Mouse (Mus musculus) left cerebral cortex, postnatal 4 days (tissue): ENCODE measurements around the gene Gabbr1. TPM values are rescaled to one million over a fixed set of nuclear protein-coding genes. Genes with fewer than 3 reads are reported as not detected.

Experiments used
- DNase-seq: peaks from one replicate; pipeline ENCODE4 v3.0.0-alpha.2; 2022
- intact Hi-C: fragments of 180-260 bp; cut with DNase I; formaldehyde crosslinking; loops from one replicate; pipeline ENCODE4 v1.15.1; 2025
- total RNA-seq, 2 experiments: library from RNA; stranded (reverse); gene quantifications; 2 replicates each; pipeline ENCODE4 v1.2.3; 2021

Gabbr1 gene
- total RNA-seq, 2 experiments from 2014 or later = 430 to 482 TPM

DNA sequence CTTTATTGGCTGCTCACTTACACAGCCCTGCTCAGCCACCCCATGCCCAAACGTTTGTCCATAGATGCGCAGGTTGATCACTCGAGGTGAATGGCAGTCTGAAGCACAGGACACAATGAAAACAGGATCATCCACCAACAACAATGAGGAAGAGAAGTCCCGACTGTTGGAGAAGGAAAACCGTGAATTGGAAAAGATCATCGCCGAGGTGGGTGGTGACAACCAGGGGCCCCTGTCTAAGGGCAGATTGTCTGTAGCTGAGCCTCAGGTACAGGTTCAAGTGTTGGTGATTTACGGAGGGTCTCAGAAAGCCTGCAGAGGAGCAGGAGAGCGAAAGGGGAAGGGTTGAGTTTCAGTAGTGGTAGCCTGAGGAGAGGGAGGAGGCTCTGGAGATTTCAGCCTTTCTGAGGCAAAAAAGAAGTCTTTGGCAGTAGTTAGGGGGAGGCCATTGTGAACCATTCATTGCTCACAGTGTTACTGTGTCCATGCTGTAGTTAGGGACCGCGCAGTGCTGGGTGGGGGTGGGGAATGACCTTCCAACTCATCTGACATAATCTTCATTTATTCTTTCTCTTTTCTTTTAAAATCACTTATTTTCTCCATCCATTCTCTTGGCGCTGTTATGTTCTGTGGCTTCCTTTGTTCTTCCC, 26.4 kb downstream of the Gabbr1 start:
- intact Hi-C loops = no loop called here
- DNase-seq = no peak

DNA sequence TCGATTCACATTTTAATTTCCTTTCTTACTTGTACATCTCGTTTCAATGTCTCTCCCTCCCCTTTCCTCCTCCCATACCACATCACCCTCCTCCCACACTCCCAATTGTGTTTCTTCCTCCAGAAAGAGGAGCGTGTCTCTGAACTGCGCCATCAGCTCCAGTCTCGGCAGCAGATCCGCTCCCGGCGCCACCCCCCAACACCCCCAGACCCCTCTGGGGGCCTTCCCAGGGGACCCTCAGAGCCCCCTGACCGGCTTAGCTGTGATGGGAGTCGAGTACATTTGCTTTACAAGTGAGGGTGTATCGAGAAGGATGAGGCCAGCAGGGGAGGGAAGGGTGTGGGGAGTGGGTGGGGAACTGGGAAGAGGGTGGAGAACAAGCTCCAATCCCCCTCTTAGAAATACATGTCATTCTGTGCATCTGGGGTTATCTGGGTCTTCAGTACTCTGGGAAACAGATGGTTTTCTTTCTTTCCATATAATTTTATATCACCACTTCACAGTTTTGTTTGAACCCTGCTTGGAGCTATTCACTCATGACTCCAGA, 27.0 kb downstream of the Gabbr1 start:
- no peak for DNase-seq
- intact Hi-C loops = no loop called here

DNA sequence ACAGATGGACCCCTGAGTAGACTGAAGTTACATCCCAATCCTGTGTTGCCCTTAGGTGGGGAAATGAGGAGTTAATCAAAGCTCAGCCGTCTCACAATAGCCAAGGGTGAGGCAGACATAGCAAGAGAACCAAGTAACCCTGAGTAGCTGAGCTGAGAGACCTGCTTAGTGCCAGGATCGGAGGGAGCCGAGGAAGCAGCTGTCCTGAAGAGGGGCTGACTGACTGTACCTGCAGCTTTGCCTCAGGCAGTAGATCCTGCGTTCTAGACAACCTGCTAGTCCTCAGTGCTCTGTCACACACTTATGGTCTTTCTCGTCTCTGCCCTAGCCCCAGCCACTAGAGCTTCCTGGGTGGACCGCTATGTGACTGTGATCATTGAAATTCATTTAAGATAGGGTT, 29.4 kb downstream of the Gabbr1 start:
- intact Hi-C loops = no loop called here
- DNase-seq = no peak

DNA sequence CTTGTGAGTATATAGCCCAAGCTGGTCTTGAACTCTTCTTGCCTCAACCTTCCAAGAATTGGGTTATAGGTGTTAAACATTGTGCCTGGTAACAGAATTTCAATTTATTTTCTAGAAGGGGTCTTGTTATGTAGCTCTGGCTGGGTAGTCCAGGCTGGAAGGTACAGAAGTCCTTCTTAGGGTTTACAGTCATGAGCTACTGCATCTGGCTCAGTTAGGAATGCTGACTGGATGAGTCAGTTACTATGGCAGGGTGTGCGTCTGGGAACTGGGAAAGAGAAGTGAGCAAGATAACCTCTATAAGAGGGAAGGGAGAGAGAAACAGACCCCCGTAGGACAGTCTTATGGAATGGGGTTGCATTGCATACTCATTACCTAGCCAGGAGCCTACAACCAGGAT, 30.0 kb downstream of the Gabbr1 start:
- DNase-seq = no peak
- intact Hi-C loops = no loop called here

DNA sequence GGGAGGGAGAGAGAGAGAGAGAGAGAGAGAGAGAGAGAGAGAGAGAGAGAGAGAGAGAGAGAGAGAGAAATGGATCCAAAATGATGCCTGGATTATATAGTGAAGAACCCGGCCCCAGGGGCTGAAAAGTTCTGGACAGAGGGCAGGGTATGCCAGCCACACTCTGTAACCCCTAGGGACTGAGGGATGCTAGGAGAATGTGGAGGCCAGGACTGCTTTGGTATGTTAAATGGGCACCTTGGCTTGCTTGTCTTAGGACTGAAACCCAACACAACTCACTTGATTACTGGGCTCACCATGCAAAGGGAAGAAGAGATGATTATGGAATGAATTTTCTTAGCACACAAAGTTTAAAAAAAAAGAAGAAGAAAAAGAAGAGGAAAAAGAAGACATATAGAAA, 32.4 kb downstream of the Gabbr1 start:
- intact Hi-C loops = no loop called here
- no peak for DNase-seq

DNA sequence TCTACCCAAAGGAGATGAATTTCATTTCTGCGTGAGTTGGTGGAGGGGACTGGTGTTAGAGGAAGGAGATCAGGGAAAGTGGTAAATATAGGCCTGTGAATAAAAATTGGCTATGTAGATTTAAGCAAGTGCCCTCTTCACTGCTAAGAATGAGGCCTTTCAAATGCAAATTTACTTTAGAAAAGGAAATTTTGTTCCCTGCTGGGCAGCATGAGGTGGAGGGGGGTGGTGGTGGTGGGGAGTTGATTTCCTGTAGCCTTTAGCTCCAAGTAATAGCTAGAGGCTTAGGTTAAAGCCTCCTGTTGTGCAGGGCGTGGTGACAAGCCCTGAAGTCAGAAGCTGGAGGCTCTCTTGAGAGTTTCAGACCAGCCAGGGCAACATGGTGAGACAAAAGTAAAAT, 33.2 kb downstream of the Gabbr1 start:
- intact Hi-C loops = no loop called here
- no peak for DNase-seq

DNA sequence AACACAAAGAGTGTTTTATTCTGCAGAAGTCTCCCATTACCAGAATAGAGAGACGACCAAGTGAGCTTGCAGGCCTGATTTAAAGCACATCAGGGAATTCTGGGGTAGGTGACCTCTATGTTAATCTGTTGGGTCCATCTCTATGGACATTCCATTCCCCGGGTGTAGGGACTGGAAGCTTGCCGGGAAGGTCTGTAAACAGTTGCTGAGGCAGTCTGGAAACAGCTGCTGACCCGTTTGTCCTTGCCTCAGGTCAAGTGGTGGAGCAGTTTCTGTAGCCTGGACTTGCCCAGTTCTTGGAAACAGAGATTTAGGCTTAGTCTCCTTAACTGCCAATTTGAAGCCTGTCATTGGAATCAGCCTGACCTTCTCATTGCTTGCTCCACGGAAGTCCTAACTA, 34.4 kb downstream of the Gabbr1 start:
- intact Hi-C loops = no loop called here
- no peak for DNase-seq

DNA sequence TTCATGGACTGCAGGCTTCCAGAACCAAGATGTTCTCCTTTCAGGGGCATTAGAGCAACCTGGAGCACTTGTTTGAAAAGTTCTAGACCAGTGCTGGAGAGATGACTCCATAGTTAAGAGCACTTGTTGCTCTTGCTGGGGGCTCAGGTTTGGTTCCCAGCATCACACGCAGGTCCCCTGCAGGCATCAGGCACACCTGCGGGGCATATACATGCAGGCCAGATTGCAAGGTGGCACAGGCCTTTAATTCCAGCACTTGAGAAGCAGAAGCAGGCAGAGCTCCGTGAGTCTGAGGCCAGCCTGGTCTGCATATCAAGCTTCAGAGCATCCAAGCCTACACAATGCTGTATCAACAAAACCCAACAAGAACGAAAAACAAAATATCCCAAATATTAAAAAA, 35.9 kb downstream of the Gabbr1 start:
- intact Hi-C loops = loop anchor here (2.0 kb wide), 1 partner anchor 121 kb away; no protein-coding TSS in a partner anchor
- no peak for DNase-seq

DNA sequence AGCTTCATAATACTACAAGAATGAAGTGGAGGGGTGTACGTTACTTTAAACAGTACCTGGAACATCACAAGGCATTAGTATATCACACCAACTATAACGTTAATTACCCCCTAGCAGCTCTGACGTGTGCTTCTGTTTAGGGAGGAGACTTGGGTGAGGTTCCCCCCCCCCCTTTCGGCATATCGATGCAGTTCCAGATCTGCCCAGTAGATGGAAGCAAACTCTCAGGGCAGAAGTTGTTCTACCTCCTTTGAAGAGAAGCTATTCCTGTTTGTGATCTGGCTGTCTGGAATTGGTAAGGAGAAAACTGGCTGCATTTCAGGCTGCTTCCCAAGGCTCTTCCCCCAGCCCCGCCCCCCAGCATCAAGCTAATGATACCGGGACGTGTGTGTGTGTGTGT, 37.6 kb downstream of the Gabbr1 start:
- DNase-seq = peak; percentile 65
- intact Hi-C loops = loop anchor here (2.0 kb wide), 1 partner anchor 119 kb away; no protein-coding TSS in a partner anchor

DNA sequence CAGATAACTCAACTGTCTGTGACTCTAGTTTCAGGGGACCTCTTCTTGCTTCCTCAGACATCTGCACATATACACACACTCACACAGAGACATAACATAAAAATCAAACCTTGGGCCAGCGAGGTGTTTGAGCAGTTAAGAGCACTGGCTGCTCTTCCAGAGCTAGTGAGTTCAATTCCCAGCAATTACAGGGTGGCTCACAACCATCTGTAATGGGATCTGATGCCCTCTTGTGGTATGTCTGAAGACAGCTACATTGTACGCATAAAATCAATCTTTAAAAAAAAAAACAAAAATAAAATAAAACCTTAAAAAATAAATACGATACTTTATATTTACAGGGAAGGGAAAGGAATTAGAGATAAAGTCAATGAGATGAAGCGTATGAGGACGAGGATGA, 38.9 kb downstream of the Gabbr1 start:
- intact Hi-C loops = no loop called here
- DNase-seq = no peak

DNA sequence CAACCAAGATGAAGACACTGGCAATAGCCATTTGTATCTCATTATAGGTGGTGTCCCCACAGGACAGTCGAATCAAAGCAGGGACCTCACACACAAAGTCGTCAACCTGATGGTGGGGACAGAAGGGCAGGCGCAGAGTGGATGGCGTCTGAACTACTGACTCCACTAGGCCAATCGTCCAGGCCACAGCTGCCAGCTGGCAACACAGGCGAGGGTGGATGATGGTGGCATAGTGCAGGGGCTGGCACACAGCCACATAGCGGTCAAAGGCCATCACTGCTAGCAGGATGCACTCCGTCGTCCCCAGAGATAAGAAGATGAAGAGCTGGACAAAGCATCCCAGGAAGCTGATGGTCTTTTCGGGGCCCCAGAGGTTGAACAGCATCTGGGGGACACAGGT, 39.8 kb downstream of the Gabbr1 start:
- peak; percentile 70 for DNase-seq
- intact Hi-C loops = no loop called here

DNA sequence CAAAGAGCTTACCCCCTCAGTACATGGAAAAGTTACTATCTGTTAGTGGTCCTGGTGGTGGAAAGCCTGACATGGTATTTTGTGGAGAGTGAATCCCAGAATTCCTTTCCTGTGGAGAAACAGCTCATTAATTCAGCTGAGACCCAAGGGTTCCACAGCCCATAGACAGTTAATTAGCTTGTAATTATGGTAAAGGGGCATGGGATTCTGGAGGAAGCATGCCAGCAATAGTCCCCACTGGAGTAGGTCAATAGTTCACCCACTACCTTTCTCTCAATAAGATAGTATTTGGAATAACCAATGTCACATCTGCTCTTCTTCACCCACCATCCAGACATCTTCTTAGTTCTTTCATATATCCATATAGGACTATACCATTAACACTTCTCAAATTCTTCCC, 42.6 kb downstream of the Gabbr1 start, which contains the start of gene Olfr90:
Olfr90 (minus strand) TSS at position 101 of the 400 bp plus-strand sequence.
- intact Hi-C loops = no loop called here
- no peak for DNase-seq

DNA sequence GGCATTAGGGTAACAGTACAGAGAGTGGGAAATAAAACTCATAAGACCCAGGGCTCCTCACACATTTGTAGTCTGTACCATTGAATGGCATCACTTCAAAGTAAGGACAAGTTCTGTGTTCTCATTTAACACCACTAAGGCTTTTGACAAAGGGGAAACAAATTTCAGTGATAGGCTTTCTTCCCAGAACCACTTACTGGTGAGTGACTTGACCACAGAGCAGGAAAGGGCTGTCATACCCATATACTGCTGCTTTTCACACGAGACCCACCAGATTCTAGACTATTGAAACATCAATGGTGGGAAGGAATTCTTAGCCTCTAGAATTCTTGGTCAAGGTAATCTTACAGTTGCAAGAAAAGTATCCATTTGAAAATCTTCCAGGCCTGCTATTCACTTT, 46.4 kb downstream of the Gabbr1 start:
- intact Hi-C loops = no loop called here
- DNase-seq = no peak

DNA sequence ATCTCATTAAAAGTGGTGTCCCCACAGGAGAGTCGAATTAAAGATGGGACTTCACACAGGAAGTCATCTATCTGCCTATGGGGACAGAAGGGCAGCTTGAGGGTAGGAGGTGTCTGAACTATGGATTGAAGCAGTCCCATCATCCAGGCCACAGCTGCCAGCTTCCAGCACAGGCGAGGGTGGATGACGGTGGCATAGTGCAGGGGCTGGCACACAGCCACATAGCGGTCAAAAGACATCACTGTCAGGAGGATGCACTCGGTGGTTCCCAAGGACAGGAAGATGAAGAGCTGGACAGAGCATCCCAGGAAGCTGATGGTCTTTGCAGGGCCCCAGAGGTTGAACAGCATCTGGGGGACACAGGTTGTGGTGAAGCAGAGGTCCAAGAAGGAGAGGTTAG, 47.5 kb downstream of the Gabbr1 start:
- DNase-seq = peak; percentile 83
- intact Hi-C loops = no loop called here

DNA sequence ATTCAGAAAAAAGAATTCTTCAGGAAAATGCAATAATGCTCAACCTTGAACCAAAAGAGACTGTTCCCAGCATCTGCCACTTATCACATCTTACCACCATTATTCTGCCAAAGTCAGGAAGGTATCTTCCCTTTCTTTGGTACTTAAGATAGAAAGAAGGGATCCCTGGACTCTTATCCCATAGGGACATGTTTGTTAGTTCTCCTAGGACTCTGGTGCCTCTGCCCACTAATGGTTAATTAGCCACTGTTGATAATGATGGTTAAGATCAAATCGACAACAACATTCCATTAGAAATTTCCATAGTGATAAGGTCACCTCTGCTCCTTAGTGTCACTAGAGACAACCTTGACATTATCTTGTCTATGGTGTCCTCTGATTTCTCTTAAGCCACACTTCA, 52.4 kb downstream of the Gabbr1 start, which contains the start of gene Olfr91:
Olfr91 (minus strand) TSS at position 101 of the 400 bp plus-strand sequence.
- intact Hi-C loops = no loop called here
- no peak for DNase-seq

DNA sequence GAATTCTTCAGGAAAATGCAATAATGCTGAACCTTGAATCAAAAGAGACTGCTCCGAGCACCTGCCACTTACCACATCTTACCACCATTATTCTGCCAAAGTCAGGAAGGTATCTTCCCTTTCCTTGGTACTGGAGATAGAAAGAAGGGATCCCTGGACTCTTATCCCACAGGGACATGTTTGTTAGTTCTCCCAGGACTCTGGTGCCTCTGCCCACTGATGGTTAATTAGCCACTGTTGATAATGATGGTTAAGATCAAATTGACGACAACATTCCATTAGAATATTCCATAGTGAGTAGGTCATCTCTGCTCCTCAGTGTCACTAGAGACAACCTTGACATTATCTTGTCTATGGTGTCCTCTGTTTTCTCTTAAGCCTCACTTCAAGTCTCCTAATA, 74.2 kb downstream of the Gabbr1 start, which contains the start of gene Olfr92:
Olfr92 (minus strand) TSS at position 101 of the 400 bp plus-strand sequence.
- DNase-seq = no peak
- intact Hi-C loops = no loop called here

Other genes starting within 250 kb of the Gabbr1 start
- gene H2-M10.6, start 233.8 kb upstream of the Gabbr1 start, total RNA-seq = not detected
- gene Trim26, start 208.8 kb upstream of the Gabbr1 start, total RNA-seq = 10 to 100 TPM; 33.4 to 36.8 TPM
- gene Trim15, start 178.8 kb upstream of the Gabbr1 start, total RNA-seq = not detected
- gene Trim10, start 176.4 kb upstream of the Gabbr1 start, total RNA-seq = not detected
- not detected for gene Trim40, start 155.8 kb upstream of the Gabbr1 start, total RNA-seq
- gene Trim31, start 147.8 kb upstream of the Gabbr1 start, total RNA-seq = not detected
- gene Rnf39, start 103.0 kb upstream of the Gabbr1 start, total RNA-seq = 1 to 10 TPM; 1.7 TPM
- 10 to 100 TPM; 81.7 to 91.9 TPM for gene Ppp1r11, start 94.2 kb upstream of the Gabbr1 start, total RNA-seq
- 10 to 100 TPM; 25.8 to 30.3 TPM for gene Znrd1, start 87.4 kb upstream of the Gabbr1 start, total RNA-seq
- 1 to 10 TPM; 2.3 to 4.5 TPM for gene Znrd1as, start 87.4 kb upstream of the Gabbr1 start, total RNA-seq
- gene 2410137M14Rik, start 64.7 kb upstream of the Gabbr1 start, total RNA-seq = 1 to 10 TPM in 1 of 2 experiments, not detected in 1; 1.1 TPM
- 1 to 10 TPM; 6.0 to 6.5 TPM for gene H2-M5, start 56.4 kb upstream of the Gabbr1 start, total RNA-seq
- gene Zfp57, start 44.8 kb upstream of the Gabbr1 start, total RNA-seq = 100 to 1,000 TPM; 218 to 227 TPM
- gene Mog, start 22.6 kb upstream of the Gabbr1 start, total RNA-seq = under 1 TPM in 1 of 2 experiments, not detected in 1; 0.20 TPM
- not detected for gene Olfr90, start 42.5 kb downstream of the Gabbr1 start, total RNA-seq
- not detected for gene Olfr91, start 52.3 kb downstream of the Gabbr1 start, total RNA-seq
- gene Olfr92, start 74.1 kb downstream of the Gabbr1 start, total RNA-seq = not detected
- gene Olfr93, start 115.5 kb downstream of the Gabbr1 start, total RNA-seq = not detected
- not detected for gene Ubd, start 147.9 kb downstream of the Gabbr1 start, total RNA-seq
- gene Olfr94, start 155.0 kb downstream of the Gabbr1 start, total RNA-seq = not detected
- not detected for gene Olfr95, start 167.2 kb downstream of the Gabbr1 start, total RNA-seq
- gene Olfr96, start 174.2 kb downstream of the Gabbr1 start, total RNA-seq = not detected
- not detected for gene Olfr97, start 191.4 kb downstream of the Gabbr1 start, total RNA-seq
- gene Olfr98, start 217.8 kb downstream of the Gabbr1 start, total RNA-seq = not detected
- gene H2-M3, start 224.3 kb downstream of the Gabbr1 start, total RNA-seq = 1 to 10 TPM; 1.6 to 1.7 TPM
- not detected for gene Olfr99, start 237.5 kb downstream of the Gabbr1 start, total RNA-seq